Comparison of ENCODE assay signal across 18 mouse cellular contexts in the genomic region with DNA sequence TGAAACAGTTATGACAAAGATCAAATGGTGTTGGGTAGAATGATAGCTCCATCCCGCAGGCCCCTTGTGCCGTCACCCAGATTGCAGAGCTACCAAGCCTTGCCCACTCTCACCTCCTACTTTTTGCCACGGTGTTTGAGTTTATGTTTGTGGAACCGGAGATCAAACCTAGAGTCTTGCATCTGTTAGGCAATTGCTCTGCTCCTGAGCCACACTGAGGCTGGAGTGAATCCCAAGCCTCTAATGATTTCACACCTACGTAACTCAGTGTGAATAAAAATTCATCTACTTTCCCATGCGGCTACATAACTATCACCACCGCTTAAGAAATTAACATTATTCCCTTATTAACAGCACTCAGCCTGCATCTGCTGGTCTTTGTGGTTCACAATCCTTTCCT.
DNase-seq lines count a peak whose midpoint lies in the region; ATAC-seq and TF ChIP-seq lines count a peak whose summit lies in the region.
"Had no signal": no experiment of that assay in that cellular context is flagged by ENCODE, and none has a peak within 500 bp of the region (broad histone marks: within the 10 kb centered on the region; RNA-seq: fewer than 3 reads in every experiment).

No protein-coding gene starts in this region.

- no peaks in the 10 kb centered on the region for H3K27me3 ChIP-seq in forebrain, embryonic 13.5 days
- H3K27me3 ChIP-seq in hindbrain, embryonic 15.5 days = no peaks in the 10 kb centered on the region
- no peaks in the 10 kb centered on the region for H3K27me3 ChIP-seq in neural tube, embryonic 14.5 days (ENCODE audit: control insufficient read depth, insufficient read depth, low read length)
- H3K27me3 ChIP-seq in heart, embryonic 12.5 days (replicated peaks) = peaks cover 14% of the 10 kb centered on the region
- H3K27me3 ChIP-seq: embryonic facial prominence, embryonic 15.5 days had no signal

- no peak overlapping the region for H3K4me2 ChIP-seq in forebrain, embryonic 13.5 days
- no peak overlapping the region for H3K4me2 ChIP-seq in hindbrain, embryonic 15.5 days
- no peak overlapping the region for H3K4me2 ChIP-seq in neural tube, embryonic 14.5 days (ENCODE audit: low read depth, low read length)
- no peak overlapping the region for H3K4me2 ChIP-seq in heart, embryonic 12.5 days
- H3K4me2 ChIP-seq: embryonic facial prominence, embryonic 15.5 days had no signal

- intact Hi-C loops in left cerebral cortex, adult 2 months (cut with DNase I) = no loop called here
- intact Hi-C loops in left cerebral cortex, postnatal 36 days (cut with DNase I) = no loop called here

- H3K4me3 ChIP-seq in left cerebral cortex, adult 2 months = no peak overlapping the region
- H3K4me3 ChIP-seq in forebrain, embryonic 13.5 days = no peak overlapping the region
- no peak overlapping the region for H3K4me3 ChIP-seq in hindbrain, embryonic 15.5 days
- H3K4me3 ChIP-seq in neural tube, embryonic 14.5 days (ENCODE audit: low read depth, low read length) = no peak overlapping the region
- no peak overlapping the region for H3K4me3 ChIP-seq in heart, embryonic 12.5 days
- H3K4me3 ChIP-seq: embryonic facial prominence, embryonic 15.5 days had no signal

- H3K9ac ChIP-seq in forebrain, embryonic 13.5 days = no peak overlapping the region
- no peak overlapping the region for H3K9ac ChIP-seq in hindbrain, embryonic 15.5 days
- H3K9ac ChIP-seq in neural tube, embryonic 14.5 days (replicated peaks; ENCODE audit: low read depth, low read length) = no peak overlapping the region
- H3K9ac ChIP-seq in heart, embryonic 12.5 days = no peak overlapping the region
- H3K9ac ChIP-seq: embryonic facial prominence, embryonic 15.5 days had no signal

- DNase-seq in left cerebral cortex, adult 2 months (ENCODE audit: extremely low spot score in 1 of 2, low spot score in 2 of 2) = no peak
- DNase-seq in left cerebral cortex, postnatal 36 days (ENCODE audit: low spot score in 2 of 2) = no peak
- DNase-seq in embryo, embryonic 10.5 days (ENCODE audit: low spot score) = no peak
- DNase-seq: adrenal gland, adult 2 months; B cell, adult 2 months; cerebellum, adult 11-12 months; cerebellum, postnatal 14 days; kidney, adult 2 months; kidney, postnatal 10 days; left cerebral cortex, postnatal 4 days; liver; right cerebral cortex, postnatal 4 days had no signal

- ATAC-seq in forebrain, embryonic 13.5 days = no peak
- ATAC-seq in hindbrain, embryonic 15.5 days (ENCODE audit: low FRiP score, low read depth) = no peak
- no peak for ATAC-seq in neural tube, embryonic 14.5 days (ENCODE audit: low read depth)
- ATAC-seq in heart, embryonic 12.5 days (ENCODE audit: insufficient number of reproducible peaks, low FRiP score) = no peak
- ATAC-seq: lung, postnatal 0 days had no signal

- TF ChIP-seq CTCF in left cerebral cortex, adult 2 months (IDR thresholded peaks at IDR 0.05) = no peak

- 0 out of 2 replicates have a peak overlapping the region, but pooled peaks have one; percentile 24 for H3K27ac ChIP-seq in left cerebral cortex, adult 2 months
- peak overlapping the region; percentile 59 for H3K27ac ChIP-seq in forebrain, embryonic 13.5 days
- peak overlapping the region; percentile 41; the same call in 1 of the 2 replicates for H3K27ac ChIP-seq in hindbrain, embryonic 15.5 days (replicated peaks)
- peak overlapping the region; percentile 66 for H3K27ac ChIP-seq in neural tube, embryonic 14.5 days (ENCODE audit: low read depth, low read length)
- H3K27ac ChIP-seq in heart, embryonic 12.5 days (ENCODE audit: poor library complexity, severe bottlenecking) = no peak overlapping the region
- H3K27ac ChIP-seq: embryonic facial prominence, embryonic 15.5 days had no signal

- WGBS in forebrain, embryonic 13.5 days = 80% methylated on average over 7 of the region's 7 CpGs
- WGBS in hindbrain, embryonic 15.5 days = 77% methylated on average over 7 of the region's 7 CpGs
- WGBS in neural tube, embryonic 14.5 days = 76% methylated on average over 7 of the region's 7 CpGs
- WGBS in heart, embryonic 12.5 days = 82% methylated on average over 7 of the region's 7 CpGs

- no peaks in the 10 kb centered on the region for H3K9me3 ChIP-seq in forebrain, embryonic 13.5 days (replicated peaks)
- no peaks in the 10 kb centered on the region for H3K9me3 ChIP-seq in hindbrain, embryonic 15.5 days
- H3K9me3 ChIP-seq in neural tube, embryonic 14.5 days (ENCODE audit: control insufficient read depth, low read length) = no peaks in the 10 kb centered on the region
- H3K9me3 ChIP-seq in heart, embryonic 12.5 days (replicated peaks) = no peaks in the 10 kb centered on the region
- H3K9me3 ChIP-seq: embryonic facial prominence, embryonic 15.5 days had no signal

- no peaks in the 10 kb centered on the region for H3K36me3 ChIP-seq in forebrain, embryonic 13.5 days (ENCODE audit: poor library complexity, severe bottlenecking)
- H3K36me3 ChIP-seq in hindbrain, embryonic 15.5 days = no peaks in the 10 kb centered on the region
- no peaks in the 10 kb centered on the region for H3K36me3 ChIP-seq in neural tube, embryonic 14.5 days (ENCODE audit: control insufficient read depth, insufficient read depth, low read length)
- no peaks in the 10 kb centered on the region for H3K36me3 ChIP-seq in heart, embryonic 12.5 days
- H3K36me3 ChIP-seq: embryonic facial prominence, embryonic 15.5 days had no signal

- H3K4me1 ChIP-seq in forebrain, embryonic 13.5 days = peaks cover 71% of the 10 kb centered on the region
- H3K4me1 ChIP-seq in hindbrain, embryonic 15.5 days (replicated peaks) = peaks cover 28% of the 10 kb centered on the region
- H3K4me1 ChIP-seq in neural tube, embryonic 14.5 days (ENCODE audit: control insufficient read depth, insufficient read depth, low read length) = peaks cover 16% of the 10 kb centered on the region; the same call in 1 of the 2 replicates
- no peaks in the 10 kb centered on the region for H3K4me1 ChIP-seq in heart, embryonic 12.5 days (replicated peaks)
